Mouse (Mus musculus) liver, embryonic 14.5 days (tissue): Measurements from ENCODE around the gene Abca4. TPM values are rescaled to one million over a fixed set of nuclear protein-coding genes. Genes with fewer than 3 reads are reported as not detected.

Source experiments
- ATAC-seq: fragments of 200-750 bp; cut with Nextera tagmentation; 2 replicates; pipeline ENCODE4 v1.8.0; 2017; ENCODE audit warnings: moderate number of reproducible peaks, mild to moderate bottlenecking, moderate library complexity; ENCODE audit not compliant: insufficient read depth
- DNase-seq, 3 experiments: peaks; one replicate each; pipeline ENCODE4 v3.0.0-alpha.2; 2012 to 2013; ENCODE audit warnings: low read depth in 3 of 3, low spot score in 3 of 3
- H3K27ac ChIP-seq: fragments of 300-500 bp; sonication (generic); 2 replicates; pipeline ENCODE4 v1.5.1; 2014; ENCODE audit warnings: moderate library complexity, mild to moderate bottlenecking, control low read depth, inconsistent platforms
- H3K27me3 ChIP-seq: fragments of 300-500 bp; sonication (generic); 2 replicates; pipeline ENCODE4 v1.6.1; 2014; ENCODE audit warnings: mild to moderate bottlenecking, low read length, moderate library complexity; ENCODE audit not compliant: control insufficient read depth, insufficient read depth
- H3K36me3 ChIP-seq: fragments of 300-500 bp; sonication (generic); replicated peaks from 2 replicates; pipeline ENCODE4 v1.6.1; 2014; ENCODE audit warnings: low read depth; ENCODE audit not compliant: control insufficient read depth, insufficient read depth
- H3K4me1 ChIP-seq, 2 experiments: fragments of 200-500 bp in 1 of 2; fragments of 300-500 bp in 1 of 2; sonication (generic) in 1 of 2; replicated peaks; 2 replicates each; pipeline ENCODE4 v1.6.1; 2012 to 2014; ENCODE audit warnings: antibody characterized with exemption in 1 of 2, inconsistent platforms in 1 of 2, low read length in 1 of 2; ENCODE audit not compliant: control insufficient read depth in 2 of 2, insufficient read depth in 2 of 2
- H3K4me2 ChIP-seq: fragments of 300-500 bp; sonication (generic); 2 replicates; pipeline ENCODE4 v1.6.1; 2014; ENCODE audit warnings: low read depth, mild to moderate bottlenecking, control low read depth, moderate library complexity
- H3K4me3 ChIP-seq, 2 experiments: fragments of 200-500 bp in 1 of 2; fragments of 300-500 bp in 1 of 2; sonication (generic) in 1 of 2; 2 replicates each; pipeline ENCODE4 v1.5.1; 2012 to 2014; ENCODE audit warnings: low read depth in 2 of 2, low read length in 2 of 2, mild to moderate bottlenecking in 2 of 2, control low read depth in 1 of 2, inconsistent platforms in 1 of 2, moderate library complexity in 1 of 2; ENCODE audit not compliant: insufficient read depth in 1 of 2
- H3K9ac ChIP-seq: fragments of 300-500 bp; sonication (generic); replicated peaks from 2 replicates; pipeline ENCODE4 v1.6.1; 2014; ENCODE audit warnings: mild to moderate bottlenecking, control low read depth, moderate library complexity
- H3K9me3 ChIP-seq: fragments of 300-500 bp; sonication (generic); 2 replicates; pipeline ENCODE4 v1.6.1; 2016; ENCODE audit warnings: low read length, mixed read lengths; ENCODE audit not compliant: control insufficient read depth
- CTCF ChIP-seq: IDR thresholded peaks from 2 replicates; pipeline ENCODE4 v1.5.1; 2016; ENCODE audit warnings: antibody characterized with exemption, low read depth, control low read depth
- EP300 ChIP-seq: IDR thresholded peaks from 2 replicates; pipeline ENCODE4 v1.6.1; 2016; ENCODE audit warnings: antibody characterized with exemption, low read depth
- WGBS: fragments of 180-500 bp; shearing (Covaris S2); extraction: QIAGEN DNeasy Blood & Tissue Kit; methylation state at CpG from one replicate; pipeline ENCODE4 v1.1.7; 2014; ENCODE audit not compliant: insufficient replicate concordance; 5-methylcytosine and 5-hydroxymethylcytosine counted together
- polyA plus RNA-seq, 2 experiments: library from polyadenylated mRNA; depleted of rRNA in 1 of 2; stranded (reverse) in 1 of 2; unstranded in 1 of 2; fragments of >200 nt; fragmentation: Nextera tagmentation in 1 of 2; extraction: Ambion mirVana in 1 of 2; gene quantifications; 2 replicates each; pipeline versions ENCODE4 v1.2.1 to v1.2.3; 2012 to 2014

Gene Abca4
- polyA plus RNA-seq, 2 experiments: 0.35 to 0.53 TPM

GRCm38 (mm10) chr3:122111141-122111981, 67.1 kb downstream of the Abca4 start:
- TF ChIP-seq CTCF: no peak
- TF ChIP-seq EP300: peak; percentile 84
- peak overlapping the region; percentile 52 for H3K4me2 ChIP-seq
- peak overlapping the region; percentile 65 for H3K27ac ChIP-seq
- H3K9me3 ChIP-seq: no peaks in the 10 kb centered on the region
- ATAC-seq (peak; percentile 92), DNase-seq (peak; percentile 61 to 70 (median 66))
- 8% methylated on average over 9 of the region's 9 CpGs for WGBS
- H3K4me1 ChIP-seq: peaks cover 38 to 61% of the 10 kb centered on the region in 2 experiments
- H3K4me3 ChIP-seq: no peak overlapping the region
- peak overlapping the region; percentile 51 for H3K9ac ChIP-seq
- no peaks in the 10 kb centered on the region for H3K36me3 ChIP-seq
- H3K27me3 ChIP-seq: no peaks in the 10 kb centered on the region

- no peak overlapping the region for H3K27ac ChIP-seq
- H3K4me2 ChIP-seq: no peak overlapping the region
- ATAC-seq (no peak), DNase-seq (no peak)
- WGBS: 27% methylated on average over 9 of the region's 9 CpGs
- no peaks in the 10 kb centered on the region for H3K36me3 ChIP-seq
- no peaks in the 10 kb centered on the region for H3K27me3 ChIP-seq
- no peak overlapping the region for H3K4me3 ChIP-seq
- no peaks in the 10 kb centered on the region for H3K9me3 ChIP-seq
- TF ChIP-seq CTCF (no peak), EP300 (no peak)
- H3K9ac ChIP-seq: no peak overlapping the region
- peaks cover 0 to 8% of the 10 kb centered on the region in 2 experiments; a peak in 3 of 4 replicates for H3K4me1 ChIP-seq
Measured at GRCm38 (mm10) chr3:122118651-122119214, 74.5 kb downstream of the Abca4 start.

- Histone ChIP-seq H3K4me2 (no peak overlapping the region), H3K4me1 (peaks cover 0 to 3% of the 10 kb centered on the region in 2 experiments; a peak in 2 of 4 replicates), H3K9ac (no peak overlapping the region), H3K27ac (no peak overlapping the region), H3K27me3 (no peaks in the 10 kb centered on the region), H3K9me3 (no peaks in the 10 kb centered on the region), H3K36me3 (no peaks in the 10 kb centered on the region), H3K4me3 (no peak overlapping the region)
- WGBS: 38% methylated on average over 7 of the region's 7 CpGs
- DNase-seq: no peak
- ATAC-seq: no peak
- no peak for TF ChIP-seq EP300
- TF ChIP-seq CTCF: no peak
Measured at GRCm38 (mm10) chr3:122119733-122120132, 75.5 kb downstream of the Abca4 start.

- Histone ChIP-seq H3K4me1 (peaks cover 0 to 3% of the 10 kb centered on the region in 2 experiments; a peak in 2 of 4 replicates), H3K27ac (no peak overlapping the region), H3K4me2 (no peak overlapping the region), H3K36me3 (no peaks in the 10 kb centered on the region), H3K27me3 (no peaks in the 10 kb centered on the region), H3K9me3 (no peaks in the 10 kb centered on the region), H3K4me3 (no peak overlapping the region), H3K9ac (no peak overlapping the region)
- 54% methylated on average over 7 of the region's 7 CpGs for WGBS
- DNase-seq (no peak), ATAC-seq (no peak; the same call in 1 of the 2 replicates)
- no peak for TF ChIP-seq EP300
- no peak for TF ChIP-seq CTCF
Measured at GRCm38 (mm10) chr3:122120217-122120616, 76.0 kb downstream of the Abca4 start.

- 8% methylated on average over 17 of the region's 17 CpGs for WGBS
Measured at GRCm38 (mm10) chr3:122122127-122122663, 78.0 kb downstream of the Abca4 start.

More at GRCm38 (mm10) chr3:122122127-122122663, 78.0 kb downstream of the Abca4 start:
- Histone ChIP-seq H3K9ac (no peak overlapping the region), H3K27ac (no peak overlapping the region), H3K36me3 (no peaks in the 10 kb centered on the region), H3K4me3 (peak overlapping the region; percentile 31 to 55), H3K4me1 (peaks cover 0 to 3% of the 10 kb centered on the region in 2 experiments; a peak in 2 of 4 replicates), H3K27me3 (no peaks in the 10 kb centered on the region), H3K4me2 (peak overlapping the region; percentile 57), H3K9me3 (no peaks in the 10 kb centered on the region)
- DNase-seq (peak in 2 of 3 experiments; percentile 49 to 54), ATAC-seq (peak; percentile 77)
- TF ChIP-seq CTCF: peak; percentile 91
- no peak for TF ChIP-seq EP300
